Mouse (Mus musculus): ENCODE measurements around the gene Sema6d. TPM values are rescaled to one million over a fixed set of nuclear protein-coding genes. Genes with fewer than 3 reads are reported as not detected.

The Sema6d gene
- total RNA-seq, 2 experiments from 2014 or later, result not detected

- no peak for ATAC-seq (replicated peaks; ENCODE audit: poor library complexity)
Measured at GRCm38 (mm10) chr2:124530441-124530840, 440.7 kb downstream of the Sema6d start.

- no peak for ATAC-seq (replicated peaks; ENCODE audit: poor library complexity)
Measured at GRCm38 (mm10) chr2:124531062-124531461, 441.3 kb downstream of the Sema6d start.

GRCm38 (mm10) chr2:124532906-124533305 lies 443.1 kb downstream of the Sema6d start:
- ATAC-seq (replicated peaks; ENCODE audit: poor library complexity), result no peak

GRCm38 (mm10) chr2:124533602-124534001 lies 443.8 kb downstream of the Sema6d start:
- ATAC-seq (replicated peaks; ENCODE audit: poor library complexity), result no peak

GRCm38 (mm10) chr2:124550315-124550714 lies 460.5 kb downstream of the Sema6d start:
- ATAC-seq (replicated peaks; ENCODE audit: poor library complexity), result no peak

GRCm38 (mm10) chr2:124554751-124555415 lies 465.1 kb downstream of the Sema6d start:
- no peak for ATAC-seq (replicated peaks; ENCODE audit: poor library complexity)

GRCm38 (mm10) chr2:124556861-124557499 lies 467.2 kb downstream of the Sema6d start:
- ATAC-seq (replicated peaks; ENCODE audit: poor library complexity), result no peak

GRCm38 (mm10) chr2:124558021-124558420 lies 468.3 kb downstream of the Sema6d start:
- ATAC-seq (replicated peaks; ENCODE audit: poor library complexity), result no peak

- no peak for ATAC-seq (replicated peaks; ENCODE audit: poor library complexity)
Measured at GRCm38 (mm10) chr2:124561668-124562067, 471.9 kb downstream of the Sema6d start.

- ATAC-seq (replicated peaks; ENCODE audit: poor library complexity), result no peak
Measured at GRCm38 (mm10) chr2:124562091-124562490, 472.3 kb downstream of the Sema6d start.

GRCm38 (mm10) chr2:124563759-124564158 lies 474.0 kb downstream of the Sema6d start:
- ATAC-seq (replicated peaks; ENCODE audit: poor library complexity), result no peak

GRCm38 (mm10) chr2:124573734-124574133 lies 484.0 kb downstream of the Sema6d start:
- peak; percentile 82 for ATAC-seq (replicated peaks; ENCODE audit: poor library complexity)

- ATAC-seq (replicated peaks; ENCODE audit: poor library complexity), result peak; percentile 85
Measured at GRCm38 (mm10) chr2:124576053-124576452, 486.3 kb downstream of the Sema6d start.

- no peak for ATAC-seq (replicated peaks; ENCODE audit: poor library complexity)
Measured at GRCm38 (mm10) chr2:124583561-124583960, 493.8 kb downstream of the Sema6d start.

- ATAC-seq (replicated peaks; ENCODE audit: poor library complexity), result no peak
Measured at GRCm38 (mm10) chr2:124592750-124593149, 503.0 kb downstream of the Sema6d start.

GRCm38 (mm10) chr2:124599014-124599413 lies 509.2 kb downstream of the Sema6d start:
- ATAC-seq (replicated peaks; ENCODE audit: poor library complexity), result peak; percentile 81

GRCm38 (mm10) chr2:124601702-124602378 lies 512.1 kb downstream of the Sema6d start:
- no peak for ATAC-seq (replicated peaks; ENCODE audit: poor library complexity)

- ATAC-seq (replicated peaks; ENCODE audit: poor library complexity), result no peak
Measured at GRCm38 (mm10) chr2:124602379-124602913, 512.7 kb downstream of the Sema6d start.

- ATAC-seq (replicated peaks; ENCODE audit: poor library complexity), result no peak; the same call in 1 of the 2 replicates
Measured at GRCm38 (mm10) chr2:124605341-124605740, 515.6 kb downstream of the Sema6d start.

- ATAC-seq (replicated peaks; ENCODE audit: poor library complexity), result no peak
Measured at GRCm38 (mm10) chr2:124607986-124608385, 518.2 kb downstream of the Sema6d start.

- no peak for ATAC-seq (replicated peaks; ENCODE audit: poor library complexity)
Measured at GRCm38 (mm10) chr2:124608546-124608945, 518.8 kb downstream of the Sema6d start.

- ATAC-seq (replicated peaks; ENCODE audit: poor library complexity), result no peak
Measured at GRCm38 (mm10) chr2:124609014-124609413, 519.2 kb downstream of the Sema6d start.

All from megakaryocyte progenitor cell, adult 5-6 weeks (primary cell).